Mouse (Mus musculus) heart, postnatal 0 days (tissue): ENCODE results near the gene Tmem150a.

Experiments used
- CTCF ChIP-seq: IDR thresholded peaks from 2 replicates; pipeline ENCODE4 v1.5.1; 2016; ENCODE audit warnings: antibody characterized with exemption, control low read depth, low read depth
- EP300 ChIP-seq: IDR thresholded peaks from 2 replicates; pipeline ENCODE4 v1.6.1; 2016; ENCODE audit warnings: antibody characterized with exemption, low read depth

- TF ChIP-seq CTCF (no peak), EP300 (no peak)
Measured at GRCm38 (mm10) chr6:72367460-72367974, 12.3 kb downstream of the Tmem150a start.
